Mouse (Mus musculus) cerebellum, adult 9-10 months (tissue): ENCODE data around the gene Trmt2a.

ENCODE experiments used
- DNase-seq: peaks from one replicate; pipeline ENCODE4 v3.0.0; 2022

Gene Trmt2a

GRCm38 (mm10) chr16:18248433-18249363 lies at the start of gene Trmt2a, which contains the start of gene Ranbp1:
TSS of gene Trmt2a (plus strand) at chr16:18248679.
TSS of gene Ranbp1 (minus strand) at chr16:18248732.
- peak; percentile 97 for DNase-seq

GRCm38 (mm10) chr16:18200062-18200461 lies 48.4 kb upstream of the Trmt2a start:
- no peak for DNase-seq

DNA sequence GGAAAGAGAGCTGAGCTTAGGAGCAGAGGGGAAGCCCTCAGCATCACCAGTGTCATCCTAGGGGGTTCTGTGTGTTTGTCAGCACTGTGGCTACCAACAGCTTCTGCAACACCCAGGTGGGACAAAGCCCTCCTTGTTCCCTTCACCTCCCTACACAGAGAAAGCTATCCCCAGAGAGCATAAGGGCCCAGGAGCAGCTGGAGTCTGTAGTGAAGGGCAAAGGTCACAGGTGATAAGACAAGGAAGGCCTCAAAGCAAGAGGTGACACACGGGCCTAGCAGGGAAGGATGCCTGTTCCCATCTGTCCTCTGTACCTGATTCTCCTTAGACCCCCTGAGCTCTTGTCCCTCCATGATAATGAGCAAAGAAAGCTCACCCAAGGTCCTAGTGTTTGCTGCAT lies 46.9 kb upstream of the Trmt2a start:
- no peak for DNase-seq

DNA sequence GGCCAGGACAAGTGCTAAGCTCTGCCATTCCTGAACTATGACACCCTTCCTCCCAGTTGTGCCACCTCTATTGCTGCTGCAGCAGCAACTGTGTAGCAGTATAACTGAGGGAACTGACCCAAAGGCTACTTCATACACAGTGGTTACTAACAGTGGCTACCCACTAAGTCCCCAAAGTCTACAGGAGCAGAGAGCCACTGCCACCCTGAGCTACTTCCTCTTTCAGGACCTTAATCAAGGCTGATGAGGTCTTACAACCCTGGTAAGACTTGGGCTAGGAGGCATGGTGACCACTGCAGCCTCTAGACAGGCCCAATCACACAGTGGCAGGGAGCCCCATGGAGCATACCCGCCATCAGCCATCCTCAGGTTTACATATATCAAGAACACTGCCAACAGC lies 46.4 kb upstream of the Trmt2a start:
- no peak for DNase-seq

DNA sequence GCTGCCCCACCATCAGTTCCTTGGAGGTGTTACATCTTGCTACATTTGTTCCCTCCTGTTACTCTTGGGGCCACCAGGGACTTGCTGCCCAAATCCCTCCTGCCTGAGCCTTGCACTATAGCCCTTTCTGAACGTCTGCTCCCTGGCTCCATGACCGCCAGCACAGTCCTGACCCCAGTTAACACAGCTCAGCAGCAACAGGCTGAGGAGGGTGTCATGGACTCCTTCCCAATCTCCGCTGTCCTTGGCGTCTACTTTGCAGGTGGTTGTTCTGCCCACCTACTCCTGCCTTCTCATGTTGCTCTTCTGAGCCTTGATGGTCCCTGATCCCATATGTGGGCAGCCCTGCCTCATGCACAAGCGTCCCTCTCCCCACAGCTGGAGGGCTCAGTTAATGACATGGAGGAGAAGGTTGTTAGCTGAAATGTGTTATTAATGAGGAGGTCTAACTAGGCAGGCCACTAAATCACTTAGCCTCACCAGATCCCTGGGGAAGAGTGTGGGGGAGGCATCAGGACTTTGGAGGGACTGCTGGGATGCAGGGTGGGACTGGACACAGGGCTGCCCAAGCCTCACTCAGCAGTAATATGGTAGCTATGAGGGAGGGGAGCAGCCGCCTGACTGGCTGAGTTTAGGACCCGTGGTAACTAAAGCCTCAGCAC lies 44.9 kb upstream of the Trmt2a start:
- no peak for DNase-seq

- DNase-seq: peak; percentile 87
These were observed 37.6 kb upstream of the Trmt2a start for GRCm38 (mm10) chr16:18210701-18211416.

- peak; percentile 91 for DNase-seq
These were observed 36.9 kb upstream of the Trmt2a start for GRCm38 (mm10) chr16:18211417-18212171.

GRCm38 (mm10) chr16:18213689-18214088 lies 34.8 kb upstream of the Trmt2a start:
- no peak for DNase-seq

DNA sequence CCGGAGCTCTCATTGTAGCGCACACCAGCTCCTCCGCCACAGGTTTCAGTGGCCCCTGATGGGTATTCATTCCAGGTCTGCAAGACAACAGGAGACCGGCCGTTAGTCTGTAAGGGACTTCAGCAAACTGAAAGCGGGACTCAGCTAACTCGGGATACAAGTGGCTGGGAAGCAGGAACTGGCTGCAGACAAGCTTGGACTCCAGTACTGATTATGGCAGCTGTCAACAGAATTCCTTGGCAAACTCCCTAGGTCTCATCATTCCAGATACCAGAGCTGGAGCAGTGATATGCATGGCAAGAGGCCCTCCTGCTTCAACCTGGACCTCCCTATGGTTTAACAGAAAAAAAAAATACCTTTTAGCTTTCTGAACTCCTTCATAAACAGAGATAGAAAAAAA lies 33.6 kb upstream of the Trmt2a start:
- DNase-seq: no peak

- no peak for DNase-seq
These were observed 30.9 kb upstream of the Trmt2a start, which contains the start of gene Ccdc188 for GRCm38 (mm10) chr16:18217579-18217978. TSS of gene Ccdc188 (plus strand) at chr16:18217879.

DNA sequence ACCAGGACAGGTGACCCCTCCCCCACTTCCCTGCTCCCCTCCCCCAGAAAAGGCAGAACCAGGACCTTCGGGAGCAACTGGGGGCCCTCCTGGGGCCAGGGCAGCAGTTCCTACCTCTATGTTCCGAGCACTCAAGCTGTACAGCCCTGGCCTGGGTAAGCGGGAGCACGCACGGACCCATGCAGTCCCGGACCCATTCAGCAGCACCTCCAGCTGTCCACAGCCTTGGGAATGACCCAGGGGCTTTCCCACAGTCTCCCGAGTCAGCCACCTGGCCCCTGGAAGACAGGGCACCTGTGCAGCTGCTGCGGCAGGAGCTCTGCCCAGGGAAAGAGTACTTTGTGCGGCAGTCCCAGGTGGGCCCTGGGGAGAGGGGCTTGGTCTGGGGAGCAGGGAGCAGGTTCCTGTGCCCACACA lies 29.9 kb upstream of the Trmt2a start:
- DNase-seq: no peak

DNA sequence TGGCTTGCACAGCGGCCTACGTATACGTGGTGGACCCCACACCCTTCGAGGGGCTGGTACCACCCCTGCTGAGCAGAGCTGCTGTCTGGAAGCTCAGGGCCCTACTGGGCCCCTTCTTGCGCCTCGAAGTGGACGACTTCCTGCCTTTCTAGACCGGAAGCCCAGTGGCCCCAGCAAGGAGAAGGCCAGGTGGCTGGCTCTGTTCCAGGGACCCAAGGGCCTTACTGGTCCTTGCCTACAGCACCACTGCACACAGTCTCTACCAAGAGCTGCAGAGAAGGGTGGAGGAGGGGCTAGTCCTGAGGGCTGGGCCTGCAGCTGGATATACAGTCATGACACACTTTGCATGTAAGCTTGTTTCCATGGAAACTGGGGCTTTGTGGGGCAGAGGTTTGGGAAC lies 28.5 kb upstream of the Trmt2a start:
- DNase-seq: no peak

DNA sequence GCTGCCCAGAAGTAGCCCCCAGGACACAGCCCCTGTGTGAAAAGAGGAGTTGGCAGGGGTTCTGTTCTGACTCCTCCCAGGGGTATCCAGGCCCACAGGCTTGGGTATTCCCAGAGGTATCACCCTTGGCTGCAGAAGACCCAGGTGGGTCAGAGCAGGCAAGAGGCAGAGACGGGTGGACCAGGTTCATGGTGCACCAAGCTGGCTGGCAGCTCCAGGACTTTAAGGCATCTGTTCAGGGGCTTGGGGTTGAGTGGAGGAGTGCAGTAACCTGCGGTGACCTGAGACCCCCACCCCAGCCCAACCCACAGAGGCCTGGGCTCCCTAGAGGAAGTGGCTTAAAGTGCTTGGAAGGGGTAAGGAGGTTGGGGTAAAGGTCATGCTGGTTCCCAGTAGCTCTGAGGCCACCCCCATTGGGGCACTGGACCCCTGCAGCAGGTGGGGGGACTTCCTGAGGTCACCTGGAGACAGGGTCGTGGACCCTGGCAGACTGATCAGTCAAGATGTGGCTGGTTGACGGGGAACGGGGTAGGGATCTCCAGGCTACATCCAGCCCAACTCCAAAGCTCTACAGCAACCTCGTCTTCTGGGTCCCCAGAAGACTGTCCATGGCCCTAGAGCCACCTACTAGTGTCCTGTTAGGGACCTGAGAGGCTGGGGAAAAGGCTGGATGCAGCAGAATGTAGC lies 27.5 kb upstream of the Trmt2a start:
- no peak for DNase-seq

DNA sequence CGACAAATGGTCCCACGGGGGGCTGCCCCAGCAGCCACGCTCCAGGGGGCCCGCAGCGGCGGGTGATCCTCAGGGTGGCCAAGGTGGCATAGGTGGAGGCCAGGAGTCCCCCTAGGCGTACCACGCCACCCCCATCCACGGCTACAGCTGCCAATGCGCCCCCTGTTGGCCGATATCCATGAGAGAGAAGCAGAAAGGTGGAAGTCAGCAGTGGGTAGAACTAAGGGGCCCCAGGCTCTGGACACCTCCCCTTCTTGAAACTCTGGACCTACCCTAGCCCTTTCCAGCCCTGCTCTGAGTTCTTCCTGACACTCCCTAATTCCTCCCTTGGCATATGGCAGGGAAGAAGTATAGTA lies 27.0 kb upstream of the Trmt2a start:
- DNase-seq: no peak

- no peak for DNase-seq
These were observed 26.3 kb upstream of the Trmt2a start for GRCm38 (mm10) chr16:18222188-18222587.

- no peak for DNase-seq
These were observed 21.3 kb upstream of the Trmt2a start for GRCm38 (mm10) chr16:18227187-18227586.

DNA sequence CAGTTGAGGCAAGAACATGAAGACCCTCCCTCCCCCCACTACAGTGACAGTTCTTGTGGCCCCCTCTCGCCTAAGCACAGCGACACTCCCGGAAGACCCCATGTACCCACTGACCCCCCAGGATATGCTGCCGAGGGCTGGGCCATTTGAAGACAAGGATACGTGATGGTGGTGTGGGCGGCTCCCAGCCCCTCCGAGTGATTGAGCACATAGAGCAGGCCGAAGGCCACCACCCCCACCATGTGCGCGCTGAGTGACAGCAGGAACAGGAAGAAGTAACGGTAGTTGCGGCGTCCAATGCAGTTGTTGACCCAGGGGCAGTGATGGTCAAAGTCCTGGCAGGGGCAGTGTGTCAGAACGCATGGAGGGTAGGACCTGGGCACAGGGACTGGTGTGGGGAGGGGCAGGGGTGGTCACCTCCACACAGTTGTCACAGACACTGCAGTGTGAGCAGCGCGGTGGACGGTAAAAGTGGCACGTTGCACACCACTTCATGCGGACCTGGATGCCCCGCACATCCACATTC lies 20.5 kb upstream of the Trmt2a start:
- DNase-seq: no peak

- peak; percentile 84 for DNase-seq
These were observed 19.6 kb upstream of the Trmt2a start for GRCm38 (mm10) chr16:18228856-18229255.

- DNase-seq: peak; percentile 75
These were observed 18.9 kb upstream of the Trmt2a start for GRCm38 (mm10) chr16:18229622-18230021.

- DNase-seq: no peak
These were observed 17.9 kb upstream of the Trmt2a start for GRCm38 (mm10) chr16:18230617-18231016.

DNA sequence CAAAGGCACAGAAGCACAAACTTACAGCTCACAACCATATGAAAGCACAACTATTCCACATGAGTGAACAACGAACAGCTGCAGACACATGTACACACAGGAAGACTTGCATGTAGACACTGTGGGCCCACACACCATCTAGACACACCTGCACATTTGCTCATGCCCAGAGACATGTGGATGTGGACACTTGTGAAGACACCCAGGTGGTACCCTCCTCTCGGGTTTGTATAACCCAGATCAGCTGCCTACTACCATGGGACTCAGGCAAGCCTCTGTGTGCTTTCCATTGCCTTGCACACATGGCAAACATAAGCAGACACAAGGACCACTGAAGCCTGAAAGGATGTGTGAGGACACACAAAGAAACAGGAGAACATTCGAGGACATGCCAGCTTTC lies 17.4 kb upstream of the Trmt2a start:
- no peak for DNase-seq

GRCm38 (mm10) chr16:18231451-18231850 lies 17.0 kb upstream of the Trmt2a start:
- DNase-seq: no peak
